ENCODE assay signal across 23 mouse cellular contexts in genomic region chr7:84596002-84596401, GRCm38 (mm10). TPM values are rescaled to one million over a fixed set of nuclear protein-coding genes. Genes with fewer than 3 reads are reported as not detected.
DNase-seq lines count a peak whose midpoint lies in the region; ATAC-seq lines count a peak whose summit lies in the region.
"Had no signal": no experiment of that assay in that cellular context is flagged by ENCODE, and none has a peak within 500 bp of the region (broad histone marks: within the 10 kb centered on the region; RNA-seq: fewer than 3 reads in every experiment).

No protein-coding gene starts in this region.

- 0 out of 2 replicates have a peak, but pooled peaks cover 2% of the 10 kb centered on the region for H3K4me1 ChIP-seq in kidney, embryonic 15.5 days
- H3K4me1 ChIP-seq in embryonic facial prominence, embryonic 10.5 days, result peaks cover 4% of the 10 kb centered on the region; the same call in 1 of the 2 replicates
- H3K4me1 ChIP-seq: embryonic facial prominence, embryonic 12.5 days; forebrain, embryonic 13.5 days; forebrain, embryonic 15.5 days had no signal

- H3K27ac ChIP-seq in kidney, embryonic 15.5 days, result no peak overlapping the region
- no peak overlapping the region for H3K27ac ChIP-seq in embryonic facial prominence, embryonic 10.5 days (replicated peaks)
- H3K27ac ChIP-seq: embryonic facial prominence, embryonic 12.5 days; forebrain, embryonic 13.5 days; forebrain, embryonic 15.5 days had no signal

- peak; percentile 55 for DNase-seq in heart, adult 11 months
- no peak for DNase-seq in heart, postnatal 14 days
- peak; percentile 0 for DNase-seq in kidney, adult 11 months
- DNase-seq in embryonic facial prominence, embryonic 10.5 days (ENCODE audit: low spot score), result peak; percentile 1
- DNase-seq in gastrocnemius, postnatal 10 days, result no peak
- DNase-seq: adrenal gland, adult 8-10 months; adrenal gland, postnatal 14 days; adrenal gland, postnatal 36 days; cerebellum, adult 11 months; cerebellum, adult 18-20 months; cerebellum, adult 8-10 months; cerebellum, adult 9-11 months; cerebellum, postnatal 14 days; cerebellum, postnatal 36 days; embryo, embryonic 11 days; forebrain, postnatal 0 days had no signal

- no peak overlapping the region for H3K4me3 ChIP-seq in kidney, embryonic 15.5 days (replicated peaks)
- H3K4me3 ChIP-seq in embryonic facial prominence, embryonic 10.5 days, result no peak overlapping the region
- H3K4me3 ChIP-seq: embryonic facial prominence, embryonic 12.5 days; forebrain, embryonic 13.5 days; forebrain, embryonic 15.5 days had no signal

- H3K27me3 ChIP-seq in kidney, embryonic 15.5 days, result no peaks in the 10 kb centered on the region
- no peaks in the 10 kb centered on the region for H3K27me3 ChIP-seq in embryonic facial prominence, embryonic 10.5 days (replicated peaks; ENCODE audit: low read depth, poor library complexity, severe bottlenecking)
- H3K27me3 ChIP-seq: embryonic facial prominence, embryonic 12.5 days; forebrain, embryonic 13.5 days; forebrain, embryonic 15.5 days; Patski had no signal

- H3K9ac ChIP-seq in kidney, embryonic 15.5 days, result no peak overlapping the region
- H3K9ac ChIP-seq: embryonic facial prominence, embryonic 12.5 days; forebrain, embryonic 13.5 days; forebrain, embryonic 15.5 days; forebrain, postnatal 0 days had no signal

- no peak overlapping the region for H3K4me2 ChIP-seq in kidney, embryonic 15.5 days
- H3K4me2 ChIP-seq: embryonic facial prominence, embryonic 12.5 days; forebrain, embryonic 13.5 days; forebrain, embryonic 15.5 days had no signal

- WGBS in kidney, embryonic 15.5 days, result 90% methylated on average over 3 of the region's 3 CpGs
- 88% methylated on average over 3 of the region's 3 CpGs for WGBS in embryonic facial prominence, embryonic 10.5 days

- no peaks in the 10 kb centered on the region for H3K36me3 ChIP-seq in kidney, embryonic 15.5 days
- H3K36me3 ChIP-seq in embryonic facial prominence, embryonic 10.5 days (replicated peaks), result no peaks in the 10 kb centered on the region
- H3K36me3 ChIP-seq: embryonic facial prominence, embryonic 12.5 days; forebrain, embryonic 15.5 days; G1E had no signal

- no peaks in the 10 kb centered on the region for H3K9me3 ChIP-seq in kidney, embryonic 15.5 days (replicated peaks)
- no peaks in the 10 kb centered on the region for H3K9me3 ChIP-seq in embryonic facial prominence, embryonic 10.5 days
- H3K9me3 ChIP-seq: embryonic facial prominence, embryonic 12.5 days; forebrain, embryonic 13.5 days; forebrain, embryonic 15.5 days; G1E had no signal

- intact Hi-C loops in heart, postnatal 14 days (cut with DNase I), result loop anchor here (5.0 kb wide), 1 partner anchor 201 kb away; no protein-coding TSS in a partner anchor

- no peak for ATAC-seq in kidney, embryonic 15.5 days (replicated peaks; ENCODE audit: low FRiP score)
- ATAC-seq: activated CD4-positive, CD25-positive, alpha-beta regulatory T cell, adult 4 months; forebrain, embryonic 13.5 days; forebrain, embryonic 15.5 days; forebrain, postnatal 0 days; Patski had no signal

RNA-seq across cellular contexts. Expression of gene Fah, which starts 10.5 kb away (rescaled TPM):
- total RNA-seq in heart, postnatal 14 days (2021), result 1 to 10 TPM; 5.4 to 8.2 TPM
- 8.9 and 11.3 TPM in 2 replicates for polyA plus RNA-seq in kidney, embryonic 15.5 days (2015; fragmentation: Nextera tagmentation; extraction: Ambion mirVana)
- polyA plus RNA-seq in embryonic facial prominence, embryonic 10.5 days (2016; fragmentation: Nextera tagmentation; extraction: Ambion mirVana), result 1.8 and 2.3 TPM in 2 replicates
- 1 to 10 TPM; 2.6 to 3.1 TPM for total RNA-seq in gastrocnemius, postnatal 10 days (2021)

Comparison
In these comparisons a context has a peak if more than half of its experiments do, and no peak if none do; other contexts are left out.
1. DNase-seq: peak in heart, adult 11 months (single experiment), kidney, adult 11 months (single experiment) and embryonic facial prominence, embryonic 10.5 days (single experiment); none in heart, postnatal 14 days (0 of 2) and gastrocnemius, postnatal 10 days (single experiment).